Comparison of ENCODE assay signal across 33 mouse cellular contexts in the genomic region with DNA sequence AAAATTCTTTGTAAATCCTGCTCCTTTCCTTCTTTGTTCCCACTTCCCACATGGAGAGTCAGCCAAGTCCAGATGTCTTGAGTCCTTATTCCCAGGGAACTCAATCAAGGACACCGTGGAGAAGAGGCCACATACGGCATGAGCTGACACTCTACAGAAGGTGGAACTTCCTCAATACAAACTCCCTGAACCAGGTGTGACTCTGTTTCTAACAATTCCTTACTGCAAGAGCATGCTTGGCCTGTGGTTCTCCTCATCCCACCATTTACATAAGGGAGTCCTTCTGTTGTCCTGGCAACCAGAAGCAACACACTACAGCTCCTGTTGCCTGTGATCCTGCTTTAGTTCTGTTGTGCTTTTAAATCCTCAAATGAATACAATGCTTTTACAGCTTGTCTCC. TPM values are rescaled to one million over a fixed set of nuclear protein-coding genes. Genes with fewer than 3 reads are reported as not detected.
A peak's percentile ranks its signal among the peaks of the same experiment; 100 is the strongest.
DNase-seq lines count a peak whose midpoint lies in the region; ATAC-seq and TF ChIP-seq lines count a peak whose summit lies in the region.
"Had no signal": no experiment of that assay in that cellular context is flagged by ENCODE, and none has a peak within 500 bp of the region (broad histone marks: within the 10 kb centered on the region; RNA-seq: fewer than 3 reads in every experiment).

No protein-coding gene starts in this region.

- H3K9me3 ChIP-seq in limb, embryonic 14.5 days (ENCODE audit: control insufficient read depth, low read length), result no peaks in the 10 kb centered on the region
- no peaks in the 10 kb centered on the region for H3K9me3 ChIP-seq in limb, embryonic 10.5 days (replicated peaks)
- H3K9me3 ChIP-seq: forebrain, embryonic 10.5 days; heart, embryonic 13.5 days; hindbrain, embryonic 15.5 days; kidney, embryonic 15.5 days; stomach, embryonic 15.5 days had no signal

- H3K4me3 ChIP-seq in limb, embryonic 14.5 days (replicated peaks; ENCODE audit: low read length), result no peak overlapping the region
- no peak overlapping the region for H3K4me3 ChIP-seq in limb, embryonic 10.5 days
- H3K4me3 ChIP-seq: forebrain, embryonic 10.5 days; heart, embryonic 13.5 days; hindbrain, embryonic 15.5 days; kidney, embryonic 15.5 days; stomach, embryonic 15.5 days had no signal

- H3K9ac ChIP-seq in limb, embryonic 14.5 days (ENCODE audit: low read depth, low read length, severe bottlenecking), result no peak overlapping the region
- H3K9ac ChIP-seq: heart, embryonic 13.5 days; hindbrain, embryonic 15.5 days; kidney, embryonic 15.5 days; liver, embryonic 14.5 days; stomach, embryonic 15.5 days had no signal

- WGBS in limb, embryonic 14.5 days, result 65% methylated on average over 2 of the region's 2 CpGs
- 87% methylated on average over 2 of the region's 2 CpGs for WGBS in limb, embryonic 10.5 days

- no peak for TF ChIP-seq POLR2A in limb, embryonic 14.5 days (IDR thresholded peaks at IDR 0.05; ENCODE audit: borderline replicate concordance, extremely low read depth, insufficient read depth, insufficient read length)

- 0 out of 2 replicates have a peak, but pooled peaks cover 3% of the 10 kb centered on the region for H3K4me1 ChIP-seq in limb, embryonic 14.5 days (ENCODE audit: control insufficient read depth, insufficient read depth, low read length)
- no peaks in the 10 kb centered on the region for H3K4me1 ChIP-seq in limb, embryonic 10.5 days
- H3K4me1 ChIP-seq: heart, embryonic 13.5 days; hindbrain, embryonic 15.5 days; kidney, embryonic 15.5 days had no signal

- no peak overlapping the region for H3K4me2 ChIP-seq in limb, embryonic 14.5 days (replicated peaks; ENCODE audit: low read depth, low read length, severe bottlenecking)
- H3K4me2 ChIP-seq: heart, embryonic 13.5 days; hindbrain, embryonic 15.5 days; kidney, embryonic 15.5 days; stomach, embryonic 15.5 days had no signal

- ATAC-seq in limb, embryonic 14.5 days (ENCODE audit: low FRiP score, low read depth), result peak; percentile 47; the same call in 1 of the 2 replicates
- ATAC-seq in erythroblast, adult 5-6 weeks (replicated peaks; ENCODE audit: low FRiP score, poor library complexity, severe bottlenecking), result no peak
- ATAC-seq: activated CD4-positive, CD25-positive, alpha-beta regulatory T cell, adult 4 months; forebrain, embryonic 16.5 days; inflammation-experienced regulatory T-cells, adult 6 months; midbrain, embryonic 16.5 days had no signal

- H3K27ac ChIP-seq in limb, embryonic 14.5 days (replicated peaks; ENCODE audit: low read depth, low read length), result no peak overlapping the region
- H3K27ac ChIP-seq in limb, embryonic 10.5 days, result no peak overlapping the region
- H3K27ac ChIP-seq: forebrain, embryonic 10.5 days; heart, embryonic 13.5 days; hindbrain, embryonic 15.5 days; kidney, embryonic 15.5 days; liver, embryonic 14.5 days; stomach, embryonic 15.5 days had no signal

- no peaks in the 10 kb centered on the region for H3K36me3 ChIP-seq in limb, embryonic 14.5 days (ENCODE audit: control insufficient read depth, insufficient read depth, low read length)
- H3K36me3 ChIP-seq in limb, embryonic 10.5 days, result no peaks in the 10 kb centered on the region
- H3K36me3 ChIP-seq: forebrain, embryonic 10.5 days; heart, embryonic 13.5 days; hindbrain, embryonic 15.5 days; kidney, embryonic 15.5 days; stomach, embryonic 15.5 days had no signal

- peak; percentile 13 to 49 for DNase-seq in frontal cortex, postnatal 36 days (ENCODE audit: low spot score in 2 of 2)
- no peak for DNase-seq in frontal cortex, postnatal 10 days (ENCODE audit: low spot score in 2 of 2)
- no peak for DNase-seq in limb, embryonic 14.5 days (ENCODE audit: low spot score)
- DNase-seq in limb, embryonic 10.5 days (ENCODE audit: low spot score), result no peak
- DNase-seq in brain, adult 2 months (ENCODE audit: low read depth, low spot score), result peak; percentile 75
- DNase-seq in right cerebral cortex, postnatal 25 days, result peak; percentile 29
- DNase-seq: adrenal gland, adult 2 months; adrenal gland, postnatal 36 days; B cell, adult 2 months; cerebellum, adult 8-10 months; cerebellum, postnatal 25 days; gastrocnemius, postnatal 10 days; heart, postnatal 10 days; kidney, adult 11 months; kidney, postnatal 25 days; left cerebral cortex, postnatal 4 days; liver; lung, adult 2 months; lung, postnatal 14 days; thymus, adult 18-20 months; thymus, postnatal 25 days had no signal

- no peaks in the 10 kb centered on the region for H3K27me3 ChIP-seq in limb, embryonic 14.5 days (ENCODE audit: control insufficient read depth, insufficient read depth, low read length)
- H3K27me3 ChIP-seq in limb, embryonic 10.5 days (ENCODE audit: low read depth, poor library complexity, severe bottlenecking), result no peaks in the 10 kb centered on the region
- H3K27me3 ChIP-seq: heart, embryonic 13.5 days; hindbrain, embryonic 15.5 days; kidney, embryonic 15.5 days; stomach, embryonic 15.5 days had no signal

RNA-seq across cellular contexts. Expression of a gene that starts 13.8 kb away (rescaled TPM):
- polyA plus RNA-seq in limb, embryonic 14.5 days (2012; rRNA removed), result 0.18 and 0.25 TPM in 2 replicates
- polyA plus RNA-seq in limb, embryonic 14.5 days (2014; fragmentation: Nextera tagmentation; extraction: Ambion mirVana), result 0.29 and 0.91 TPM in 2 replicates
- 0.28 and 0.29 TPM in 2 replicates for polyA plus RNA-seq in limb, embryonic 10.5 days (2016; fragmentation: Nextera tagmentation; extraction: Ambion mirVana)
- not detected in 2 replicates for total RNA-seq in erythroblast, adult 5-6 weeks (2015; ENCODE audit: low replicate concordance)
- 0.26 TPM in 1 of 2 replicates, not detected in the other for total RNA-seq in erythroblast, adult 5-6 weeks (2017; ENCODE audit: low replicate concordance)
- total RNA-seq: neutrophil, adult 5-6 weeks had no signal
- polyA plus RNA-seq: activated CD4-positive, CD25-positive, alpha-beta regulatory T cell, adult 4 months; heart, embryonic 13.5 days; liver, embryonic 14.5 days had no signal

Comparison
In these comparisons a context has a peak if more than half of its experiments do, and no peak if none do; other contexts are left out.
1. DNase-seq: peak in frontal cortex, postnatal 36 days (2 of 2), brain, adult 2 months (single experiment) and right cerebral cortex, postnatal 25 days (single experiment); none in frontal cortex, postnatal 10 days (0 of 2), limb, embryonic 14.5 days (single experiment) and limb, embryonic 10.5 days (single experiment).